Mouse (Mus musculus) stomach, postnatal 0 days (tissue): ENCODE measurements around the gene Ffar4.

ENCODE experiments used
- CTCF ChIP-seq: IDR thresholded peaks from 2 replicates; pipeline ENCODE4 v1.5.1; 2016; ENCODE audit warnings: antibody characterized with exemption, low read depth, mild to moderate bottlenecking, moderate library complexity
- EP300 ChIP-seq: optimal IDR thresholded peaks from 2 replicates; pipeline ENCODE3; 2016; ENCODE audit warnings: antibody characterized with exemption

DNA sequence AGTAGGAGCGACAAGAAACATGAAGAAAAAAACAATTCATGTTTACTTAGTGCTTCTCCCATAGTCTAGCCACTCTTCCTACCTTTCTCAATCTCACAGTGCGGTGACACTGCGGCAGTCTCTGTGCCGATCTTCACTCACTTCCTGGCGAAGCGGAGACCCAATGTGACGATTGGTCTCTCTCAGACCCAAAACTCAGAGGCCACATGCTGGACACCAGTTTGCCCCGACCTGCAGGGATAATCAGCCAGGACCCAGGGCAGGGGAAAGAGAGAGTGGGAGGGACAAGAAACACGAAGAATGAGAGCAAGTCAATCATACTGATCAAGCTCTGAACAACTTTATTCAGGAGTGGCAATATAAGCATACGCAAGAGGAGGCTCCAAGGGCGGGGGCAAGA lies 21.8 kb upstream of the Ffar4 start:
- TF ChIP-seq CTCF, result no peak
- no peak for TF ChIP-seq EP300
